Mouse (Mus musculus): ENCODE measurements around the gene Prkrip1. TPM values are rescaled to one million over a fixed set of nuclear protein-coding genes. Genes with fewer than 3 reads are reported as not detected.
"Not testable (repeated sequence)": the region's sequence is repeated elsewhere in the genome, so short reads cannot be mapped to it uniquely, and the experiment has no call there.

Gene Prkrip1
- total RNA-seq, 2 experiments from 2014 or later, result 32.8 to 42.6 TPM

DNA sequence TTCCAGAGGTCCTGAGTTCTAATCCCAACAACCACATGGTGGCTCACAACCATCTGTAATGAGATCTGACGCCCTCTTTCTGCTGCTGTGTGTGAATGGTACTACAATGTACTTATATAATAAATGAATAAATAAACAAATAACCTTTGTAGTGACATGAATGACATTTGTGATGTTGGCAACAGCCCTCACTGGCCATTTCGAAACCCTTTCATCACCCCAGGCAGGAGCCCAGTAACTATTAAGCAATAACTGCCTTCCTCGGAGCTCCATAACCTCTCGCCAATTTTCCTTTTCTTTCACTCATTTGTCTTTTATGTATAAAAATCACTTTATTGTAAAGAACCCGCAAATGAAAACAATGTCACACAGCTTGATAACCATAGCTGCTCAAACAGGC lies 15.0 kb upstream of the Prkrip1 start:
- DNase-seq (ENCODE audit: extremely low spot score in 1 of 2, low spot score in 1 of 2), result no peak

DNA sequence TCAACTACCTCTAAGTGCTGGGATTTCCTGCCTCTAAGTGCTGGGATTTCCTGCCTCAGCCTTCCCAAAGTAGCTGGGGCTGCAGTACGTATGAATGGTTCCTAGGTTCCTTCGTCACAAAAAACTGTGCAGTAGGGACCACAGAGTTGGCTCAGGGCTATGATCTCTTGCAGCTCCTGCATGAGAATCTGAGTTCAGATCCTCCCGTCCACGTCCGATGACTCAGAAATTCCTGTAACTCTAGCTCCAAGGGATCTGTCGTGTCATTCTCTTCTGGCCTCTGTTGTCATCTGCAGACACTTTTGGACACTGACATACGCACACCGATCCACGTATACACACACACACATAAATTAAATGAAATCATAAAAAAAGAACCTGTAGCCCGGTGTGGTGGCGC lies 14.0 kb upstream of the Prkrip1 start:
- DNase-seq (ENCODE audit: extremely low spot score in 1 of 2, low spot score in 1 of 2), result no peak

DNA sequence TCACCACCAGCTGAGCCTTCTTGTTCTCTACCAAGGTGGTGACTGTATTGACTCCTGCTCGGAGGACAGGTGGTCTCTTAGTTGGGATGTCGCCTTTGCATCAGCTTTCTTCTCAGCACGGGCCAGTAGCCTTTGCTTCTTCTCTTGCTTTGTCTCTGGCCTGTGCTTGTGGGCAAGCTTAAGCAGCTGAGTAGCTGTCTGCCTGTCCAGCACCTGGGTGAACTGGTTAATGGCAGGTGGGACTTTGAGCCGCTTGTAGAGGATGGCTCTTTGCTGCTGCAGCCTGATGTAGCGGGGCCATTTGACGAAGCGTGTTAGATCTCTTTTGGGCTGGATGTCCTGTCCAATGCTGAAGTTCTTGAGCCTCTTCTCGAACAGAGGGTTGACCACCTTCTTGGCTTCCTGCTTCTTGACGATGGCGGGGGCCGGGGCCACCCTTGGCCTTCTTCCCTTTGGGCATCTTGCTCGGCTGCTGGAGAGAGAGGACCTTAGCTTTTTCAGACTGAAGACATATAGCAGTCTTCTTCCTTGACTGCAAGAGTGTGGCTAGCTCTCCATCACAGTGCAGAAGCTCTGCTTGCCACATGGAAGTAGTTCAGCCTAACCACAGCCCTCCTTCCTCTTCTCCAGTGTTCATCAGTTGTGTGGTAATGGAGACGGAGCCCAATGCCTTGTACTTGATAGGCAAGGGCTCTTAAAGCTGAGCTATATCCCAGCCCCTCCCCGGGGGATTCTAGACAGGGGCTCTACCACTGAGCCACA lies 12.8 kb upstream of the Prkrip1 start:
- DNase-seq (ENCODE audit: extremely low spot score in 1 of 2, low spot score in 1 of 2), result not testable (repeated sequence)

DNA sequence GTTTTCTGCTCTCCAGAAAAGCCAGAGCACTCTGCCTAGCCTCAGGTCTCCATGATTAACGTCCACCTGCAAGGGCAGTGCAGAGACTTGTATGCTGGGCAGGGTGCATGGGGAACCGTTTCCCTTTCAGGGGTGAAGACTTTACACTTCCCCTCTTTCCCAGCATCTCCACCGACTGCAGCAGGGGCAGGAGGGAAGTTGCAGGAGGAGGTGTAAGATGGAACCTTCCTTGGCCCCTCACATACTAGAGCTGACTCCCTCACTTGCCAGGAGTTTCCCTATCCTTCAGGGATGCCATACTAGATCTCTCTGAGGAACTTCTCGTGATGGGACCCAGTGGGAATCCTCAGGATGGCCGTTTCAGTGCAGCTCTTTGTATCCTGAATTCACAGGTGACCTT lies 11.8 kb upstream of the Prkrip1 start:
- no peak for DNase-seq (ENCODE audit: extremely low spot score in 1 of 2, low spot score in 1 of 2)

DNA sequence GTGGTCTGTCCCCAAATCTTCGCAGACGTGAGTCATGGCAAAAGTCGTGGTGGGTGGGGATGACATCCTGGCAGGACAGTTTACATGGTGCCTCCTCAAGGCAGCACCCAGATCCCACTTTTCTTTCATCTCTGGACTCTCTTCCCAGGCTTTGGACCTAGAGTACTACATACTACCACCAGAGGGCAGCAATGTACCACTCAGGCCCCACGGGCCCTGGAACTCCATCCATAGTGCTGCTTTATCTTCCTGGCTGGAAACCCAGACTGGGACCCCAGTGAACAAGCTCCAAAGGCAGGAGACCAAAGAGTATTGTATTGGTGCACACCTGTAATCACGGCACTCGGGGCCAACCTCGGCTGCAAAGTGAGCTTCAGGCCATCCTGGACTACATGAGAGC lies 3.1 kb upstream of the Prkrip1 start:
- peak; percentile 36 to 65 for DNase-seq (ENCODE audit: extremely low spot score in 1 of 2, low spot score in 1 of 2)

DNA sequence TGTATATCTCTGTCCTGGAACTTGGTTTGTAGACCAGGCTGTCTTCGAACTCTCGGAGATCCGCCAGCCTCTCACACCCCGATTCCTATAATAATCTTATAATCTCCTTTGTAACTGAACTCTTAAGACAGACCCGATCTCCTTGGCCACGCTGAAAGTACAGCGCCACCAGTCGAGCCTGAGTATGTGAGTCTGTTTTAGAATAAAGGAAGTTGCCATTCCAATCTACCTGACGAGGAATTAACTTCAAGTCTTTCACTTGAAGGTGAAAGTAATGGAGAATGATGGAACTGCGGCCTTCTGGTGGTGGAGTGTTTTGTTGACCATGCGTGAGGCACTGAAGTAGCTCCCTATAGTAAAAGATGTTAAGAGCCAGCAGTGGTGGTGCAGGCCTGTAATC lies 763 bp upstream of the Prkrip1 start:
- DNase-seq (ENCODE audit: extremely low spot score in 1 of 2, low spot score in 1 of 2), result no peak

DNA sequence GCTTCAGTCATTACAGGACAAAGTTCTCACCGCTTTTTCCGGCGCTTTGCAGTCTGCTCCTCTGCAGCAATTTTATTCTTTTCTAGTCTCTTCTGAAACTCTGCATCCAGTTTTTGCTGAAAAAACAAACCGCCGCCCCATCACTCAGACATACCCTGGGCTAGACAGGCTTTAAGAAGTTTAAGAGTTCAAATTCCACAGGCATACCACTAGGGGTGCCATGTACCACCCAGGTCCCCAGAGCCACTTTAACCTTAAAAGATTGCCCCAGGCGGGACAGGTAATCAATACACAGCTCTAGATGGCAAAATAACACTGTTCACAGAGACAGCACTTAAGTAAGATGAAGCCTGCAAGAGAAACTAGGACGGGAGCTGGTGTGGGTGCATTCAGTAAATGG lies 6.9 kb downstream of the Prkrip1 start:
- DNase-seq (ENCODE audit: extremely low spot score in 1 of 2, low spot score in 1 of 2), result no peak

DNA sequence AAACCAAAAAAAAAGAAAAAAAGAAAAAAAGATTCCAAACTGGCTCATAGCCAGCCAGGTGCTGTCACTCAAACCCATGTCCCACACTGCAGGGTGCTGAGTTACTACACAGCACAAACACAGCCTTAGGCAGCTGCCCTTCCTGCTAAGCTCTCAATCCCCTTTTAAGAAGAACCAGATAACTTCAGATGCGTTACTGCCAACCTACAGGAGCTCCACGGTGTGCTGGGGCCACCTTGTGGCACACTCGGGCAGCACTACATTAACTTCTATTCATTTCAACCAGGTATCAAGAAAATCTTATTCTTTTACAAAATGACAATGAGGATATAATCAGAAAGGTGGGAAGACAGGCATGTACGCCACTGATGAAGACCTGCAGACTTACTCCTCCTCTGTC lies 12.0 kb downstream of the Prkrip1 start:
- peak; percentile 31 to 58 for DNase-seq (ENCODE audit: extremely low spot score in 1 of 2, low spot score in 1 of 2)

DNA sequence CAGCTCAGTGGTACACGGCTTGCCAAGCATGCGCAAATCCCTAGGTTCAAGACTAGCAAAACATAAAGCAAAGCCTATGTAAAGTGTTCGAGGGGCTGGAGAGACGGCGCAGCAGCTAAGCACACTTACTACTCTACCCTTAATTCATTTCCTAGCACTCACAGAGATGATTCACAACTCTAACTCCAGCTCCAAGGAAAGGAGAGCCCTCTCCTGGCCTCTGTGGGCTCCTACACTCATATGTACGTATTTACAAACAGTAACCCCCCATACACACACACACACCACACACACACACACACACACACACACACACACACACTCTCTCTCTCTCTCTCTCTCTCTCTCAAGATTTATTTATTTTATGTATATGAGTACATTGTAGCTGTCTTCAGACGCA lies 15.0 kb downstream of the Prkrip1 start:
- no peak for DNase-seq (ENCODE audit: extremely low spot score in 1 of 2, low spot score in 1 of 2)

DNA sequence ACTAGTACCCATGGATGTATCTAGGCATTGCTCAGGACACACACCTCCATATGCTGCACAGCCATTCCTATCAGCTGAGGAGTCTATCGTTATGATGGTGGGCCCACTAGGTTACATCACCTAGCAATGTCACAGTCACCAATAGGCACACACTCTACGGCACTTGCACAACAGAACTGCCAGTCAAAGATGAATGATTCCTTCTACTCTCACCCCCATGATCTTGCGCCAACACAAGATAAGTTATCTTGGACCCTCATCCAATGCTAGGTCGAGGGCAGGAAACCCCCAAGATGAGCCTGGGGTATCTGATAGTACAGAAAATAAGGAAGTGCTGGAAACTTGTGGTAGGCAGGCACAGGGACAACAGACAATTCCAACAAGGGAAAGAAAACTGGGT lies 15.9 kb downstream of the Prkrip1 start:
- DNase-seq (ENCODE audit: extremely low spot score in 1 of 2, low spot score in 1 of 2), result no peak

DNA sequence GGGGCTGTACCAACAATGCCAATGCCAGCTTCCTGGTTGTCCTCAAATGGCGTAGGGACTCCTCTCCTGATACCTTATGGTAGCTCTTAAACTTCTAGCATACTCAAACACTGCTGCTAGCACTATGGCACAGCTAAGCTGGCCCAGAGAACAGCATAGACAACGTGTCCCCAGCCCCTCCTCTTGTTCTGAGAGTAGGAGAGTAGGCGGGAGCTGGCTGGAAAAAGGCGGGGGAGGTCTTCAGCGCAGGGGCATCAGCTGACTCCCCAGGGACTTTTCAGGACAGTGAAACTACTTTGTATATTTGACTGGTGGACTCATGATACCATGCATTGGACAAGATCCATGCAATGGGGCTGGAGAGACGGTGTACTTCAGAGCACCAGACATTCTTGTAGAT lies 16.7 kb downstream of the Prkrip1 start:
- no peak for DNase-seq (ENCODE audit: extremely low spot score in 1 of 2, low spot score in 1 of 2)

DNA sequence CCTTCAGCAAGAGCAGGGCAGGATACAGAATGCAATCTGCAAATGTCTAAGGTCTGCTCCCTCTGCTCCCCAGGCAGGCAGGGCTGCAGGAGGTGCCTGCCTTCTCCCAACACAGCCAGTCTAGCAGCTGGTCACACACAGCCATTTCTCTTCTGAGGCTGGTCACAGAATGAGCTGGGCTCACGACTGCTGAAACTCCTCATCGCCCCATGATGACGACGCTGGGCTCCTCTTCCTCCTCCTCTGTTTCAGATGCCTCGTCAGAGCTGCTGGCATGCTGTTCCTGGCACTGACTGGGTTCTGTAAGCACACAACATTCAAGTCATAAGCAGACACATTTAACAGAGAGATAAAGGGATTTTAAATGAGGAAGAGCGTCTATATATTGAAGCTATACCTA lies 17.6 kb downstream of the Prkrip1 start:
- no peak for DNase-seq (ENCODE audit: extremely low spot score in 1 of 2, low spot score in 1 of 2)

DNA sequence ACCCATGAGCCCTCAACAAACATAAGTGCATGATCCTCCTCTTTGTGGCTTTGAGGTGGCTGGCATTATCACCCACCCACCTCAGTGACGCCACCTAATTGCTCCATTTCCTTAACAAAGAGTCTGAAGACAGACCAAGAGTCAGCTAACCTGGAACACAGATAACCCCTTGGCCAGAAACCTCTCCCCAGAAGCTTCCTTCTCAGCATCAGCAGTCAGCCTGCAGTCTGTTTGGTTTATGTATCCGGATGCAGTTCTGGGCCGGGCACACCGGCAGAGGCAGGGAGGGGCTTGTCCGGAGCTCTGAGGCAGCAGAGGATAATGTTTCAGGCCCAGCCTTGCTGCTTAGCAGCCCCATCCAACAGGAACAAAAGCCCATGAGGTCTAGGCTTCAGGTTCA lies 19.2 kb downstream of the Prkrip1 start:
- DNase-seq (ENCODE audit: extremely low spot score in 1 of 2, low spot score in 1 of 2), result no peak

DNA sequence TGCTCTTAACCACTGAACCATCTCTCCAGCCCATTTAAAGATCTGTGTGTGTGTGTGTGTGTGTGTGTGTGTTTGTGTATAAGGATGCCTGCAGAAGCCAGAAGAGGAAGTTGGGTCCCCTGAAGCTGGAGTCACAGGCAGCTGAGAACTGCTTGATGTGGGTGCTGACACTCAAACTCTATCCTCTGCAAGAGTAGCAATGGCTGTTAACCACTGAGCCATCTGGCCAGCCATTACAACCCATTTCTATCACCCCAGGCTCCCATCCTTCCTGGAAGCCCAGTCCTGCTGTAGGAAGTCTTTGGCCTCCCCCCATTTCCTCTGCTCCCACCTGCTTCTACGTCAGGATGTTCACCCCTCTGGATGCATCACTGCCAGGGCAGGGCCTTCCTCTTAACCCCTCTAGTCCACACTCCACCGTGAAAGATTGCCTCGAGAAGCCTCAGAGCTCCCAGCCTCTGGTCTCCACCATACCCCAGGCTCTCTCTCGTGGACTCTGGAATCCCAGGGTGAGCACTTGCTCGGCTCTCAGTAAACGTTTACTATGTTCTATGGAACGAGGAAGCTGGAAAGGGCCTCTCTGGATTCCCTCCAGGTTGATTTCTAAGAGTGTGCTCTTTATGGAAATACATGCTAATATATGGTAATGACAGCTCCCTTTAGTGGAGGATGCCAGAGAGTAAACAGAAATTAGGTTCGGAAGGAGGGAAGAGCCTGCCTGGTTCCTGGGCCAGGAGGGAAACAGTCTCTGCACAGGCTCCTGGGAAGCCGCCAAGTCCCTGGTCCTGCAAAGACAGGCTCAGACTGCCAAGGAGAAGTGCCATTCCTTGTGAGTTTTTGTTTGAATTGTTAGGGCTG lies 24.9 kb downstream of the Prkrip1 start:
- peak in 1 of 2 experiments; percentile 60 for DNase-seq (ENCODE audit: extremely low spot score in 1 of 2, low spot score in 1 of 2)

DNA sequence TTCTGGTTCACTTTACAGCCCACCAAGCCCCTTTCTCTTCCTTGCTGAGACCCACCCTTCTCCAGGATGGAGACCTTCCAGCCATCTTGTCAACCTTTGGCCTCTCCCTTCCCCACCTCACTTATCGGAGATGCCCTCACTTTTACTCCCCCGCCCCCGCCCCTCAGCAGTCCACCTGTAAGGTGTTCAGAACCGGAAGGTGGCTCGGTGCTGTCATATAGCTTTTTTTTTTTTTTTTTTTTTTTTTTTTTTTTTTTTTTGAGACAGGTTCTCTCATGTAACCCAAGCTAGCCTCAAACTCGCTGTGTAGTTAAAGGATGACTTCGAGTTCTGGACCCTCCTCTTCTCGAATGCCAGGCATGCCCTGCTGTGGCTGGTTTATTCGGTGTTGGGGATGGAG lies 25.8 kb downstream of the Prkrip1 start:
- DNase-seq (ENCODE audit: extremely low spot score in 1 of 2, low spot score in 1 of 2), result no peak

DNA sequence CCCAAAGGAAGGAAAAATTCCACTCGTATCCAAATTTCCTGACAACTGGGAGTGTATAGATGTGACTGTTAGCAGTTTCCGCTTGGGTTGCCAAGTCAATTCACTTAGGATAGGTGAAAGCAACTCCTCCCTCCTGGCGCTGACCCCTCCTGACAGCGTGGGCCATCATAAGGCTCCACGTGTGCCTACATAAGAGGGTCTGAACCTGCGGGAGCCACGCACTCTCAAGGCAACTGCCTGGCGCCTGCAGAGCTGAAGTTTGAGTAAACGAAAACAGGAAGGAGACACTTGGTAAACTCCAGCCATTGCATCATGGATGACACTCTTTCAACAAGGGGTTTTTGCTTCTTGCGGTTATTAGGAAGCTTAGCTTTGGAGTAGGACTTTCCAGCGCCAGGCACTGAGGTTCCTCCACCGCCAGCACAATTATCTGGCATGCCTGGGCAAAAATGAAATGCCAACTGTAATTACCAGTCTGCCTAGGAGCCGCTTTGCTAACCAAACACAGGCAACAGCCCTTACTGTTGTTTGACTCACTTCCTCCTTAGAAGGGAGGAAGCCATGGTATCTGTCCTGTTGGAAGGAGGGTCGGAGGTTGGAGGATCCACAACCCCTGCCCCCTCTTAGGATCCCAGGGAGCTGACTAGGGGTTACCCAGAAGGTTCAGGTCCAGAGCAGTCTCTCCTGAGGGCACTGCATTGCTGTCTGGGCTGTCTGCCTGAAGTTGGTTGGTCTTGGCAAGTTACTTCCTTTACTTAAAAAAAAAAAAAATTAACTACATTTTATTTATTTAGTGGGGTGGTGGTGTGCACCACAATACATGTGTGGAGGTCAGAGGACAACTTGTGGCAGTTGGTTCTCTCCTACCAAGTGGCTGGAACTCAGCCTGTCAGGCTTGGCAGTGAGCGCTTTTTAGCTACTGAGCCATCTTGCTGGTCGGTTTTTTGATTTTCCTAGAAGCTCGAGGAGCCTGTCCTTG lies 27.1 kb downstream of the Prkrip1 start:
- DNase-seq (ENCODE audit: extremely low spot score in 1 of 2, low spot score in 1 of 2), result no peak

DNA sequence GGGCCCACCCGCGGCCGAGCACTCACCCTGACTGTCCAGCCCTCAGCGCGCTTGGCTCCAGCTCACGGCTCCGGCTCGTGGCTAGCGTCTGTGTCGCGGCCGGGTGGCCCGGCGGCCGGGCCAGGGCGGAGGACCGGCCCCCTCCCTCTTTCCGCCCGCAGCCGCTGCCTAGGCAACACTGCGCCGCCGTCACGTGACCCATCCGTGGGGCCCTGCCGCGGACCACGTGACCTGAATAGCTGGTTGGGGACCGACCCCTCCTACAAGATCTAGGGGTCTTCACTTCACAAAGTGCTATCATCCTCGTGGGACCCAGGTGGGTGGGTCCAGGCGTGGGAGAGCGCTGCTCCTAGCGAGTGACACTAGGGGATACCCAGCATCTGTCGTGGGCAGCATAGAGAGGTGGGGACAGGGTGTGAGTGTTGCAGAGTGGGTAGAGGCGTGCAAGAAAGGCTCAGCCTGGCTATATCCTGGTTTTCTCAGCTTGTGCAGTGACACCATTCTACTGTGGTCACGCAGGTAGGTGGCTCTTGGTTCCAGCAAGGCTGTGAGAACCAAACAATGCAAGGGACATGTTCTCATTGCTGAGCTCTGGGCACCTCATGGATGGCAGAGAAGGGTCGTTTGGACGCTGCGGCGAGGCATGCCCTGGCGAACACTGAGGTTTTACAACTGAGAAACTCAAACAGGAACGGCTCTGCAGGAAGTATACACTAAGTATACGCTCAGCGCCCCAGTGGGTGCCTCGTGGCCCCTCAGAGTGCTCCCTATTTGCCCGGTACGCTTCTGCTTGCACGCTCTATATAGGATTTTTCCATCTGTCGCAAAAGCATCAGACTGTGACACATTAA lies 28.0 kb downstream of the Prkrip1 start, which contains the start of gene Orai2:
Orai2 (minus strand) TSS at position 202 of the 851 bp plus-strand sequence.
- peak; percentile 72 to 76 for DNase-seq (ENCODE audit: extremely low spot score in 1 of 2, low spot score in 1 of 2)

DNA sequence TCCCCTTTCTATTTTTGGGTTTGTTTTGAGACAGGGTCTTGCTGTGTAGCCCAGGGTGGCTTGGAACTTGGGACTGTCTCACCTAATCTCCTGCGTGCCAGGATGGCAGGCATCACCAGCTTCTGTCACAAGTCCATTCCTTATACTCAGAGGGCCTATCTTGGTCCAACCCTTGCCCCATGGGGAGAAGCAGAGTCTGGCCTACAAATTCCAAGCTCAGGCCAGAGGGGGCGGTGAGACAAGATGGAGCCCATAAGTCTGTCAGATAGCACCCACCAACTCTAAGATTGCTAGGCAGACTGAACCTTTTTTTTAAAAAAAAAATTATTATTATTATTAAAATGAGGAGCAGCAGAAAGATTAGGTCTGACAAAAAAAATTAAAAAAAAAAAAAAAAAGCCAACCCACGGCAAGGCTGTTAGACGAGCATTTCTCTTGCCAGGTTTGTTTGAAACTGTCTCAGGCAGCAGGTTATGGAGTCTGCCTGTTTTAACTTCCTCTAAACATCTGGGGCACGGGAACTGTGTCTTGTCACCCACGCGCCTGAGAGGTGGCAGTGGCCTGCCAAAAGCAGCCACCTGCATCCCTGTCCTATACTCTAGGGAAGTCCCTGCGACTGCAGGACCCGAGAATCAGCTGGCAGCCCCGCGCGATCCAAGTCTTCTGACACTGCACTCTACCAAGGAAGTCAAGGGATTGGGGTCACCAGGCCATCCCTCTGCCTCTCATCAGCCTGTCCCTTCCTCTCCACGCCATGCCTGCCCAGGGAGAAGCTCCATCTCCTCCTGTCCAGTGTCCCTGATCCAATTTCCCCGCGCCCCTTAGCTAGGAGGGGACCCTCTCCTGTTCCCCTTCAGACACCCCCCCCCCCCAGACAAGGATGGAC lies 28.9 kb downstream of the Prkrip1 start:
- peak in 1 of 2 experiments; percentile 35 for DNase-seq (ENCODE audit: extremely low spot score in 1 of 2, low spot score in 1 of 2)

DNA sequence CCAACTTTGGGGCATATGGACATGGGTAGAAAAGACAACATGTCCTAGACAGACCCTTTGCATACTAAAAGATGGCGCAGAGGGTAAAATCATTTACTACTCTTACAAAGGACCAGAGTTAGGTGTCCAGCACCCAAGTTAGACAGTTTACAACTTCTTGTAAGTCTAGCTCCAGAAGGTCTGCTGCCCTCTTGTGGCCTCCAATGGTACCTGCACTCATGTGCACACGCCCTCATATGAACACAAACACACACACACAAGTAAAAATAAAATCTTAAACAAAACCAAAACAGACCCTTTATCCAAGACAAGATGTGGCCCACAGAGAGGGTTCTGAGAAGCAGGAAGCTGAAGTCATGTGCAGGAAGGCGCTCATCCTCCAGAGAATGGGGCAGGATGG lies 30.7 kb downstream of the Prkrip1 start:
- no peak for DNase-seq (ENCODE audit: extremely low spot score in 1 of 2, low spot score in 1 of 2)
